Mouse (Mus musculus): ENCODE measurements around the gene Arhgef2. TPM values are rescaled to one million over a fixed set of nuclear protein-coding genes. Genes with fewer than 3 reads are reported as not detected.
"Not testable (repeated sequence)": the region's sequence is repeated elsewhere in the genome, so short reads cannot be mapped to it uniquely, and the experiment has no call there.

The Arhgef2 gene
- polyA plus RNA-seq, 1 experiment from 2014 or later, result 137 TPM

GRCm38 (mm10) chr3:88568615-88569014 is 37.2 kb upstream of the Arhgef2 start:
- H3K27ac ChIP-seq (ENCODE audit: low read depth, low read length), result no peak overlapping the region
- WGBS, result 100% methylated on average over 2 of the region's 2 CpGs
- no peak overlapping the region for H3K4me2 ChIP-seq (ENCODE audit: low read depth, low read length)
- no peaks in the 10 kb centered on the region for H3K9me3 ChIP-seq (ENCODE audit: control insufficient read depth, low read length)
- no peak for ATAC-seq (ENCODE audit: low read depth)
- H3K4me3 ChIP-seq (ENCODE audit: low read depth, low read length), result no peak overlapping the region
- peaks cover 55% of the 10 kb centered on the region for H3K36me3 ChIP-seq (ENCODE audit: control insufficient read depth, insufficient read depth, low read length)
- H3K27me3 ChIP-seq (ENCODE audit: control insufficient read depth, insufficient read depth, low read length), result no peaks in the 10 kb centered on the region
- H3K4me1 ChIP-seq (ENCODE audit: control insufficient read depth, insufficient read depth, low read length), result no peaks in the 10 kb centered on the region
- H3K9ac ChIP-seq (replicated peaks; ENCODE audit: low read depth, low read length), result no peak overlapping the region

- H3K4me2 ChIP-seq (ENCODE audit: low read depth, low read length), result no peak overlapping the region
- H3K27ac ChIP-seq (ENCODE audit: low read depth, low read length), result no peak overlapping the region
- peaks cover 50% of the 10 kb centered on the region for H3K36me3 ChIP-seq (ENCODE audit: control insufficient read depth, insufficient read depth, low read length)
- no peaks in the 10 kb centered on the region for H3K4me1 ChIP-seq (ENCODE audit: control insufficient read depth, insufficient read depth, low read length)
- WGBS, result 93% methylated on average over 2 of the region's 2 CpGs
- H3K27me3 ChIP-seq (ENCODE audit: control insufficient read depth, insufficient read depth, low read length), result no peaks in the 10 kb centered on the region
- H3K9ac ChIP-seq (replicated peaks; ENCODE audit: low read depth, low read length), result no peak overlapping the region
- no peak overlapping the region for H3K4me3 ChIP-seq (ENCODE audit: low read depth, low read length)
- no peak for ATAC-seq (ENCODE audit: low read depth)
- H3K9me3 ChIP-seq (ENCODE audit: control insufficient read depth, low read length), result no peaks in the 10 kb centered on the region
Measured at GRCm38 (mm10) chr3:88569093-88569492, 36.7 kb upstream of the Arhgef2 start.

- ATAC-seq (ENCODE audit: low read depth), result no peak
- 96% methylated on average over 5 of the region's 5 CpGs for WGBS
- no peaks in the 10 kb centered on the region for H3K4me1 ChIP-seq (ENCODE audit: control insufficient read depth, insufficient read depth, low read length)
- H3K4me2 ChIP-seq (ENCODE audit: low read depth, low read length), result no peak overlapping the region
- H3K27ac ChIP-seq (ENCODE audit: low read depth, low read length), result no peak overlapping the region
- no peaks in the 10 kb centered on the region for H3K27me3 ChIP-seq (ENCODE audit: control insufficient read depth, insufficient read depth, low read length)
- no peak overlapping the region for H3K9ac ChIP-seq (replicated peaks; ENCODE audit: low read depth, low read length)
- H3K36me3 ChIP-seq (ENCODE audit: control insufficient read depth, insufficient read depth, low read length), result peaks cover 44% of the 10 kb centered on the region
- H3K4me3 ChIP-seq (ENCODE audit: low read depth, low read length), result no peak overlapping the region
- H3K9me3 ChIP-seq (ENCODE audit: control insufficient read depth, low read length), result no peaks in the 10 kb centered on the region
Measured at GRCm38 (mm10) chr3:88569694-88570093, 36.1 kb upstream of the Arhgef2 start.

GRCm38 (mm10) chr3:88570341-88570740 is 35.4 kb upstream of the Arhgef2 start:
- WGBS, result 98% methylated on average over 10 of the region's 10 CpGs
- Histone ChIP-seq H3K36me3 (ENCODE audit: control insufficient read depth, insufficient read depth, low read length) (peaks cover 37% of the 10 kb centered on the region), H3K4me3 (ENCODE audit: low read depth, low read length) (no peak overlapping the region), H3K27ac (ENCODE audit: low read depth, low read length) (no peak overlapping the region), H3K9ac (replicated peaks; ENCODE audit: low read depth, low read length) (no peak overlapping the region), H3K4me1 (ENCODE audit: control insufficient read depth, insufficient read depth, low read length) (no peaks in the 10 kb centered on the region), H3K4me2 (ENCODE audit: low read depth, low read length) (no peak overlapping the region), H3K27me3 (ENCODE audit: control insufficient read depth, insufficient read depth, low read length) (no peaks in the 10 kb centered on the region), H3K9me3 (ENCODE audit: control insufficient read depth, low read length) (no peaks in the 10 kb centered on the region)
- ATAC-seq (ENCODE audit: low read depth), result no peak

GRCm38 (mm10) chr3:88571856-88572255 is 33.9 kb upstream of the Arhgef2 start:
- H3K27ac ChIP-seq (ENCODE audit: low read depth, low read length), result no peak overlapping the region

GRCm38 (mm10) chr3:88572835-88573234 is 32.9 kb upstream of the Arhgef2 start:
- Histone ChIP-seq H3K9me3 (ENCODE audit: control insufficient read depth, low read length) (no peaks in the 10 kb centered on the region), H3K4me2 (ENCODE audit: low read depth, low read length) (no peak overlapping the region), H3K9ac (replicated peaks; ENCODE audit: low read depth, low read length) (no peak overlapping the region), H3K27me3 (ENCODE audit: control insufficient read depth, insufficient read depth, low read length) (no peaks in the 10 kb centered on the region), H3K36me3 (ENCODE audit: control insufficient read depth, insufficient read depth, low read length) (peaks cover 17% of the 10 kb centered on the region), H3K4me1 (ENCODE audit: control insufficient read depth, insufficient read depth, low read length) (no peaks in the 10 kb centered on the region), H3K27ac (ENCODE audit: low read depth, low read length) (no peak overlapping the region), H3K4me3 (ENCODE audit: low read depth, low read length) (no peak overlapping the region)
- ATAC-seq (ENCODE audit: low read depth), result no peak
- WGBS, result 74% methylated on average over 2 of the region's 2 CpGs

More at GRCm38 (mm10) chr3:88571856-88572255, 33.9 kb upstream of the Arhgef2 start:
- no peaks in the 10 kb centered on the region for H3K4me1 ChIP-seq (ENCODE audit: control insufficient read depth, insufficient read depth, low read length)
- ATAC-seq (ENCODE audit: low read depth), result no peak
- no peak overlapping the region for H3K4me2 ChIP-seq (ENCODE audit: low read depth, low read length)
- H3K27me3 ChIP-seq (ENCODE audit: control insufficient read depth, insufficient read depth, low read length), result no peaks in the 10 kb centered on the region
- H3K9ac ChIP-seq (replicated peaks; ENCODE audit: low read depth, low read length), result no peak overlapping the region
- no peak overlapping the region for H3K4me3 ChIP-seq (ENCODE audit: low read depth, low read length)
- 75% methylated on average over 1 of the region's 1 CpGs for WGBS
- no peaks in the 10 kb centered on the region for H3K9me3 ChIP-seq (ENCODE audit: control insufficient read depth, low read length)
- H3K36me3 ChIP-seq (ENCODE audit: control insufficient read depth, insufficient read depth, low read length), result peaks cover 24% of the 10 kb centered on the region

- Histone ChIP-seq H3K36me3 (ENCODE audit: control insufficient read depth, insufficient read depth, low read length) (peaks cover 8% of the 10 kb centered on the region; the same call in 1 of the 2 replicates), H3K9me3 (ENCODE audit: control insufficient read depth, low read length) (no peaks in the 10 kb centered on the region), H3K27me3 (ENCODE audit: control insufficient read depth, insufficient read depth, low read length) (no peaks in the 10 kb centered on the region), H3K27ac (ENCODE audit: low read depth, low read length) (no peak overlapping the region), H3K4me2 (ENCODE audit: low read depth, low read length) (no peak overlapping the region), H3K4me3 (ENCODE audit: low read depth, low read length) (no peak overlapping the region), H3K4me1 (ENCODE audit: control insufficient read depth, insufficient read depth, low read length) (no peaks in the 10 kb centered on the region), H3K9ac (replicated peaks; ENCODE audit: low read depth, low read length) (no peak overlapping the region)
- ATAC-seq (ENCODE audit: low read depth), result no peak
- WGBS, result 94% methylated on average over 2 of the region's 2 CpGs
Measured at GRCm38 (mm10) chr3:88573810-88574209, 32.0 kb upstream of the Arhgef2 start.

- Histone ChIP-seq H3K4me2 (ENCODE audit: low read depth, low read length) (no peak within 1 kb of the TSS), H3K9me3 (ENCODE audit: control insufficient read depth, low read length) (no peaks in the 10 kb centered on the region), H3K9ac (replicated peaks; ENCODE audit: low read depth, low read length) (no peak within 1 kb of the TSS), H3K36me3 (ENCODE audit: control insufficient read depth, insufficient read depth, low read length) (no peaks in the 10 kb centered on the region), H3K4me1 (ENCODE audit: control insufficient read depth, insufficient read depth, low read length) (peaks cover 5% of the 10 kb centered on the region), H3K4me3 (ENCODE audit: low read depth, low read length) (no peak within 1 kb of the TSS), H3K27ac (ENCODE audit: low read depth, low read length) (no peak within 1 kb of the TSS), H3K27me3 (ENCODE audit: control insufficient read depth, insufficient read depth, low read length) (no peaks in the 10 kb centered on the region)
- no peak for ATAC-seq (ENCODE audit: low read depth)
- 88% methylated on average over 3 of the region's 3 CpGs for WGBS
Measured at GRCm38 (mm10) chr3:88575540-88575939, 30.2 kb upstream of the Arhgef2 start, which contains the start of gene Ssr2. Ssr2 (plus strand) TSS chr3:88575876.

- not testable (repeated sequence) for H3K9ac ChIP-seq (replicated peaks; ENCODE audit: low read depth, low read length); H3K36me3 ChIP-seq (ENCODE audit: control insufficient read depth, insufficient read depth, low read length); H3K4me1 ChIP-seq (ENCODE audit: control insufficient read depth, insufficient read depth, low read length); H3K27ac ChIP-seq (ENCODE audit: low read depth, low read length); H3K27me3 ChIP-seq (ENCODE audit: control insufficient read depth, insufficient read depth, low read length); ATAC-seq (ENCODE audit: low read depth); H3K4me2 ChIP-seq (ENCODE audit: low read depth, low read length); H3K4me3 ChIP-seq (ENCODE audit: low read depth, low read length); H3K9me3 ChIP-seq (ENCODE audit: control insufficient read depth, low read length)
- WGBS, result 96% methylated on average over 5 of the region's 5 CpGs
Measured at GRCm38 (mm10) chr3:88577846-88578245, 27.9 kb upstream of the Arhgef2 start.
